Mouse (Mus musculus): ENCODE results near the gene Zfp526. TPM values are rescaled to one million over a fixed set of nuclear protein-coding genes. Genes with fewer than 3 reads are reported as not detected.
A peak's percentile ranks its signal among the peaks of the same experiment; 100 is the strongest.

The Zfp526 gene
- polyA plus RNA-seq, 1 experiment from 2014 or later = 1.8 TPM

DNA sequence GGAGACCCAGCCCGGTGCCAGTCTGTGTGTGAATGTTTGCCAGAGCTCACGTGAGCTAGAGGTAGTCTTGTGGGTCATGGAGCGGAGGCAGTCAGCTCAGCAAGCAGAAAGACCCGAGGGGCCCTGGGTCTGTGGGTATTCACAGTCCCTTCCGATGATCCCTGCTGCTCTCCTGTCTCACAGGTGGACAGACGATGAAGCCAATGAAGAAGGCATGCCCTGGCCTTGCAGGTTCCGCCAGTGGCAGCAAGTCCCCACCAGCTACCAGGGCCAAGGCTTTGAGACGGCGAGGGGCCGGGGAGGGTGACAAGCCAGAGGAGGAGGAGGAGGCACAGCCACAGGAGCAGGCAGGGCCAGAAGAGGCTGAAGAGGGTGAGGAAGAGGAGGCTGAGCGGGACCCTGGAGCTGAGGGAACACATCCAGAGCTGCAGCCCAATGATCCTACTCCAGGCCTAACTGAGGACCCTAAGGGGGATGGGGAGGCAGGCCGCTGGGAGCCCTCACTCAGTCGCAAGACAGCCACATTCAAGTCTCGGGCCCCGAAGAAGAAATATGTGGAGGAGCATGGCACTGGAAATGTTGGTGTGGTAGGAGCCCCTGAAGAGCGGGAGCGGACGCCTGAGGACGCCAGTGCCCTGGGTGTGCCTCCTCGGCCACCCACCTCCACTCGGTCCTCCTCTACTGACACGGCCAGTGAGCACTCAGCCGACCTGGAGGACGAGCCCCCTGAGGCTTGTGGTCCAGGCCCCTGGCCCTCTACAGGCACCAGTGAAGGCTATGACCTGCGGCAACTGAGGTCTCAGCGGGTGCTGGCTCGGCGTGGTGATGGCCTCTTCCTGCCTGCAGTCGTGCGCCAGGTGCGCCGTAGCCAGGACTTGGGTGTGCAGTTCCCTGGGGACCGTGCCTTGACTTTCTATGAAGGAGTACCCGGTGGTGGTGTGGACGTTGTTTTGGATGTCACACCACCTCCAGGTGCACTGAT lies 49.7 kb downstream of the Zfp526 start:
- Histone ChIP-seq H3K27me3 (no peaks in the 10 kb centered on the region), H3K4me3 (replicated peaks) (no peak overlapping the region), H3K27ac (replicated peaks) (peak overlapping the region; percentile 29), H3K9ac (no peak overlapping the region), H3K36me3 (replicated peaks) (peaks cover 26% of the 10 kb centered on the region), H3K9me3 (replicated peaks) (no peaks in the 10 kb centered on the region), H3K4me2 (no peak overlapping the region), H3K4me1 (replicated peaks) (peaks cover 87% of the 10 kb centered on the region)
- 86% methylated on average over 35 of the region's 35 CpGs for WGBS (ENCODE audit: insufficient replicate concordance)
- ATAC-seq (ENCODE audit: insufficient read depth) = no peak

DNA sequence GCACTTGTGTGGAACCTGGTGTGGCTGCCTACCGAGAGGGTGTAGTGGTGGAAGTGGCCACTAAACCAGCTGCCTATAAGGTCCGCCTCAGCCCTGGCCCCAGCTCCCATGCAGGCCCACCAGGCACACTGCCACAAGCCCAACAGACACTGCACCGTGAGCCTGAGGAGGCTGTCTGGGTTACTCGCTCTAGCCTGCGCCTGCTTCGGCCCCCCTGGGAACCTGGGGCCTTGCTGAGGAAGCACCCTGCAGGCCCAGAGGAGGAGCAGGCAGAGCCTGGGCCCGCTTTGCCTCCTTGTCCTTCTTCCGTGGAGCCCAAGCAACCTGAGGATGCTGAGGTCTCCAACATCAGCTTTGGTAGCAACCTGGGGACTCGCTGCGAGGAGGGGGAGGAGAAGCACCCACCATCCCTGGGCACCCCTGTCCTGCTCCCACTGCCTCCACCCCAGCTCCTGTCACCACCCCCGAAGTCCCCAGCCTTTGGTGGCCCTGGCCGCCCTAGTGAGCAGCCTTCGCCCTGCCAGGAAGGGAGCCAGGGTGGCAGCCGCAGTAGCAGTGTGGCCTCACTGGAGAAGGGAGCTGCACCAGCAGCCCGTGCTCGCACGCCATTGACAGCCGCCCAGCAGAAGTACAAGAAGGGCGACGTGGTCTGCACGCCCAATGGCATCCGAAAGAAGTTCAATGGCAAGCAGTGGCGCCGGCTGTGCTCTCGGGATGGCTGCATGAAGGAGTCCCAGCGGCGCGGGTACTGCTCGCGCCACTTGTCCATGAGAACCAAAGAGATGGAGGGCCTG lies 50.6 kb downstream of the Zfp526 start:
- no peaks in the 10 kb centered on the region for H3K27me3 ChIP-seq
- peaks cover 26% of the 10 kb centered on the region for H3K36me3 ChIP-seq (replicated peaks)
- H3K9ac ChIP-seq = no peak overlapping the region
- H3K4me3 ChIP-seq (replicated peaks) = no peak overlapping the region
- H3K4me1 ChIP-seq (replicated peaks) = peaks cover 87% of the 10 kb centered on the region
- no peaks in the 10 kb centered on the region for H3K9me3 ChIP-seq (replicated peaks)
- no peak for ATAC-seq (ENCODE audit: insufficient read depth)
- no peak overlapping the region for H3K4me2 ChIP-seq
- H3K27ac ChIP-seq (replicated peaks) = 0 out of 2 replicates have a peak overlapping the region, but pooled peaks have one; percentile 96
- WGBS (ENCODE audit: insufficient replicate concordance) = 88% methylated on average over 30 of the region's 30 CpGs

GRCm38 (mm10) chr7:25272445-25273258 lies 51.4 kb downstream of the Zfp526 start:
- no peaks in the 10 kb centered on the region for H3K27me3 ChIP-seq
- H3K9me3 ChIP-seq (replicated peaks) = no peaks in the 10 kb centered on the region
- WGBS (ENCODE audit: insufficient replicate concordance) = 86% methylated on average over 38 of the region's 38 CpGs
- no peak for ATAC-seq (ENCODE audit: insufficient read depth)
- no peak overlapping the region for H3K9ac ChIP-seq
- 0 out of 2 replicates have a peak overlapping the region, but pooled peaks have one; percentile 41 for H3K4me3 ChIP-seq (replicated peaks)
- H3K27ac ChIP-seq (replicated peaks) = peak overlapping the region; percentile 96
- H3K4me2 ChIP-seq = peak overlapping the region; percentile 71
- peaks cover 26% of the 10 kb centered on the region for H3K36me3 ChIP-seq (replicated peaks)
- peaks cover 91% of the 10 kb centered on the region for H3K4me1 ChIP-seq (replicated peaks)

DNA sequence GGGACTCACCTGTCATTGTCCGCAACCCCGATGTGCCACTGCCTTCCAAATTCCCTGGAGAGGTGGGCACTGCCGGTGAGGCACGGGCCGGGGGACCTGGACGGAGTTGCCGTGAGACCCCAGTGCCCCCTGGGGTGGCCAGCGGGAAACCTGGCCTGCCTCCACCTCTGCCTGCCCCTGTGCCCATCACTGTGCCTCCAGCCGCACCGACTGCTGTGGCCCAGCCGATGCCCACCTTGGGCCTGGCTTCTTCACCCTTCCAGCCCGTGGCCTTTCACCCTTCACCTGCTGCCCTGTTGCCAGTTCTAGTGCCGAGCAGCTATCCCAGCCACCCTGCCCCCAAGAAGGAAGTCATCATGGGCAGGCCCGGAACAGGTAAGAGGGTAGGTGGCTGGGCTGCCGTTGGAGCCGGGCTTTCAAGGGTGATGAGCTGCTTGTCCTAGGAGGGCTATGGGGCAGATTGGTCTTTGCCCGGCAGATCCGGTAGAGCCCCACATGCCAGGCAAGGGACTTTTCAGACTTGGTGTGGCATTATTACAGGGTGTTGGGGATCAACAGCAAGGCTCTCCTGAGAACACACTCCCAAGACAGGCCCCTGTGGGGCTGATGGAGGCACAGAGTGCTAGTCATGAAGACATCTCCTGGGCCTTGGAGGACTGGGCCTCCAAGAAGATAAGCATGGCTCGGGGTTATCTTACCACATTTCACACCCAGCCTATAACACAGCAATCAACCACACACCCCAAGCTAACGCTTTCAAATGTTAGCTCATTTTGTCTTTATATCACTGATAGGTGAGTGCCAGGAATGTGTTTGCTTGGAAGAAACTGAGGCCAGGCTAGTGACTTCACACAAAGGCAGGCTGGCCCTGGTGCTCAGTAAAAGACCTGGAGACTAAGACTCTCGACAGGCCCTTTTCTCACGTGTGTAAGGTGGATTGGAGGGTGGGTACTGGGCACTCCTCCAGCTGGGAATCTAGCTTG lies 52.3 kb downstream of the Zfp526 start:
- H3K9ac ChIP-seq = peak overlapping the region; percentile 57
- WGBS (ENCODE audit: insufficient replicate concordance) = 63% methylated on average over 22 of the region's 22 CpGs
- peak overlapping the region; percentile 96 for H3K27ac ChIP-seq (replicated peaks)
- no peaks in the 10 kb centered on the region for H3K9me3 ChIP-seq (replicated peaks)
- H3K36me3 ChIP-seq (replicated peaks) = peaks cover 26% of the 10 kb centered on the region
- H3K27me3 ChIP-seq = no peaks in the 10 kb centered on the region
- peak overlapping the region; percentile 71 for H3K4me2 ChIP-seq
- ATAC-seq (ENCODE audit: insufficient read depth) = peak; percentile 72
- H3K4me1 ChIP-seq (replicated peaks) = peaks cover 98% of the 10 kb centered on the region
- H3K4me3 ChIP-seq (replicated peaks) = peak overlapping the region; percentile 41

DNA sequence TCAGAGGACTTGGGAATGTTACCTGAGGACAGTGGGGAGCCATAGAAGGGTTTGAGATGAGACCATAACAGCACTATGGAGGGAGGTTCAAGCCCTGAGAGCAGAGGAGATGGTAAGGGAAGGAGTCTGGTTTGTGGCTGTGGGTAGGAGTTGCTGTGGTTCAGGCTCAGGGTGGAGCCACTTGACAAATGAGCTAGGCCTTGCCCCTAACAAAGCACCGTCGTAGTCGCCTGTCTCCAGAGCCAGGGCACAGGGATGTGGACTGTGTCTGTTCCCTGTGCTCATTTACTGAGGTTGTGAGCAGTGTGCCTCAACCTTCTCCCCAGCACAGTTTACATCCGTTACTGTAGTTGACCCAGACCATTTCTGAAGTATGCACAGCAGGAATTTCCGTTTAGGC lies 53.3 kb downstream of the Zfp526 start:
- peaks cover 26% of the 10 kb centered on the region for H3K36me3 ChIP-seq (replicated peaks)
- H3K4me3 ChIP-seq (replicated peaks) = no peak overlapping the region
- H3K27ac ChIP-seq (replicated peaks) = peak overlapping the region; percentile 96
- 25% methylated on average over 5 of the region's 5 CpGs for WGBS (ENCODE audit: insufficient replicate concordance)
- ATAC-seq (ENCODE audit: insufficient read depth) = no peak
- peaks cover 96% of the 10 kb centered on the region for H3K4me1 ChIP-seq (replicated peaks)
- H3K27me3 ChIP-seq = no peaks in the 10 kb centered on the region
- peak overlapping the region; percentile 57; the same call in 1 of the 2 replicates for H3K9ac ChIP-seq
- H3K4me2 ChIP-seq = peak overlapping the region; percentile 71
- H3K9me3 ChIP-seq (replicated peaks) = no peaks in the 10 kb centered on the region

DNA sequence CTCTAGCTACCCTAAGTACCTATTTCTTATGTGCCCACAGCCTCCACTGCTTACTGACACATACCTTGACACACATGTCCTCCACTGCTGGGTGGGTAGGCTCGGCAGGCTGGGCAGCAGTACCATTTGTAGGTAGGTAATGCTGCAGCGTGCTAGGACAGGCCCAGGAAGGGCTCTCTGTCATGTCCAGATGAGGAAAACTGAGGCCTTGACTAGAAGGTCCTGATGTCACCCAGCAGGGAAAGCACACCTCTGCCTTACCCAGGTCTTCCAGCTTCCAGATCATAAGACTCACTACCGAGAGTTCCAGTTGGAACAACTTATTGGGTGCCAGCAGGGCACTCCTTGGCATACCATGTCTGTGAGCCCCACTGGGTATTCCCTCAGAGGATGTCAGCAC lies 53.8 kb downstream of the Zfp526 start:
- H3K9me3 ChIP-seq (replicated peaks) = no peaks in the 10 kb centered on the region
- H3K4me1 ChIP-seq (replicated peaks) = peaks cover 96% of the 10 kb centered on the region
- peak overlapping the region; percentile 57; the same call in 1 of the 2 replicates for H3K9ac ChIP-seq
- peak overlapping the region; percentile 71 for H3K4me2 ChIP-seq
- H3K27me3 ChIP-seq = no peaks in the 10 kb centered on the region
- no peak for ATAC-seq (ENCODE audit: insufficient read depth)
- peaks cover 26% of the 10 kb centered on the region for H3K36me3 ChIP-seq (replicated peaks)
- peak overlapping the region; percentile 96 for H3K27ac ChIP-seq (replicated peaks)
- WGBS (ENCODE audit: insufficient replicate concordance) = 84% methylated on average over 3 of the region's 3 CpGs
- H3K4me3 ChIP-seq (replicated peaks) = no peak overlapping the region

- Histone ChIP-seq H3K9ac (peak overlapping the region; percentile 17; the same call in 1 of the 2 replicates), H3K4me2 (peak overlapping the region; percentile 16), H3K27me3 (no peaks in the 10 kb centered on the region), H3K9me3 (replicated peaks) (no peaks in the 10 kb centered on the region), H3K27ac (replicated peaks) (peak overlapping the region; percentile 96), H3K36me3 (replicated peaks) (peaks cover 26% of the 10 kb centered on the region), H3K4me1 (replicated peaks) (peaks cover 96% of the 10 kb centered on the region), H3K4me3 (replicated peaks) (no peak overlapping the region)
- WGBS (ENCODE audit: insufficient replicate concordance) = 64% methylated on average over 9 of the region's 9 CpGs
- ATAC-seq (ENCODE audit: insufficient read depth) = no peak
These were observed 54.5 kb downstream of the Zfp526 start for GRCm38 (mm10) chr7:25275555-25276298.
